Mouse (Mus musculus) liver, embryonic 14.5 days (tissue): ENCODE measurements at regions not wholly inside any gene's neighbourhood (a gene's known extent, or its start where the extent isn't known, plus 50 kb on each side); places are given as distances from the start of the nearest gene placed in this dataset.

Experiments used
- ATAC-seq: fragments of 200-750 bp; cut with Nextera tagmentation; 2 replicates; pipeline ENCODE4 v1.8.0; 2017; ENCODE audit warnings: moderate number of reproducible peaks, mild to moderate bottlenecking, moderate library complexity; ENCODE audit not compliant: insufficient read depth
- DNase-seq, 3 experiments: peaks; one replicate each; pipeline ENCODE4 v3.0.0-alpha.2; 2012 to 2013; ENCODE audit warnings: low read depth in 3 of 3, low spot score in 3 of 3
- H3K27ac ChIP-seq: fragments of 300-500 bp; sonication (generic); 2 replicates; pipeline ENCODE4 v1.5.1; 2014; ENCODE audit warnings: moderate library complexity, mild to moderate bottlenecking, control low read depth, inconsistent platforms
- H3K27me3 ChIP-seq: fragments of 300-500 bp; sonication (generic); 2 replicates; pipeline ENCODE4 v1.6.1; 2014; ENCODE audit warnings: mild to moderate bottlenecking, low read length, moderate library complexity; ENCODE audit not compliant: control insufficient read depth, insufficient read depth
- H3K36me3 ChIP-seq: fragments of 300-500 bp; sonication (generic); replicated peaks from 2 replicates; pipeline ENCODE4 v1.6.1; 2014; ENCODE audit warnings: low read depth; ENCODE audit not compliant: control insufficient read depth, insufficient read depth
- H3K4me1 ChIP-seq, 2 experiments: fragments of 200-500 bp in 1 of 2; fragments of 300-500 bp in 1 of 2; sonication (generic) in 1 of 2; replicated peaks; 2 replicates each; pipeline ENCODE4 v1.6.1; 2012 to 2014; ENCODE audit warnings: antibody characterized with exemption in 1 of 2, inconsistent platforms in 1 of 2, low read length in 1 of 2; ENCODE audit not compliant: control insufficient read depth in 2 of 2, insufficient read depth in 2 of 2
- H3K4me2 ChIP-seq: fragments of 300-500 bp; sonication (generic); 2 replicates; pipeline ENCODE4 v1.6.1; 2014; ENCODE audit warnings: low read depth, mild to moderate bottlenecking, control low read depth, moderate library complexity
- H3K4me3 ChIP-seq, 2 experiments: fragments of 200-500 bp in 1 of 2; fragments of 300-500 bp in 1 of 2; sonication (generic) in 1 of 2; 2 replicates each; pipeline ENCODE4 v1.5.1; 2012 to 2014; ENCODE audit warnings: low read depth in 2 of 2, low read length in 2 of 2, mild to moderate bottlenecking in 2 of 2, control low read depth in 1 of 2, inconsistent platforms in 1 of 2, moderate library complexity in 1 of 2; ENCODE audit not compliant: insufficient read depth in 1 of 2
- H3K9ac ChIP-seq: fragments of 300-500 bp; sonication (generic); replicated peaks from 2 replicates; pipeline ENCODE4 v1.6.1; 2014; ENCODE audit warnings: mild to moderate bottlenecking, control low read depth, moderate library complexity
- H3K9me3 ChIP-seq: fragments of 300-500 bp; sonication (generic); 2 replicates; pipeline ENCODE4 v1.6.1; 2016; ENCODE audit warnings: low read length, mixed read lengths; ENCODE audit not compliant: control insufficient read depth
- CTCF ChIP-seq: IDR thresholded peaks from 2 replicates; pipeline ENCODE4 v1.5.1; 2016; ENCODE audit warnings: antibody characterized with exemption, low read depth, control low read depth
- EP300 ChIP-seq: IDR thresholded peaks from 2 replicates; pipeline ENCODE4 v1.6.1; 2016; ENCODE audit warnings: antibody characterized with exemption, low read depth
- WGBS: fragments of 180-500 bp; shearing (Covaris S2); extraction: QIAGEN DNeasy Blood & Tissue Kit; methylation state at CpG from one replicate; pipeline ENCODE4 v1.1.7; 2014; ENCODE audit not compliant: insufficient replicate concordance; 5-methylcytosine and 5-hydroxymethylcytosine counted together

DNA sequence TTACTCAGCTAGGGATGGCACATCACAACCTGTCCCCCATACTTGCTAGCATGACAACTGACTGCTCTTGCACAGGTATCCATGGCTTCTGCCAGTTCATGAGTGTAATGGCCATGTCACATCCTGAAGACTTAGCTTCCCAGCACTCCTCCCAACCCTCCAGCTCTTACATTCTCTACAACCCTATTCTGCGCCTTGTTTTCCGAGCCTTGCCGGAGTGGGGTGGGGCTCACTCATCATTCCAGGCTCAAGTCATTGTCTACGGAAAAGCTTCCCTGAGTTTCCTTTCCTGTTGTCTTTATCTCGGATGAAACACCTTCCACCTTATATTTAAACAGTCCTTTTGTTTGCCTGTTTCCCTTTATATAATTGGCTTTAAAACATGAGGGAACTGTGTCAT lies 69.6 kb downstream of the Prdm13 start:
- Histone ChIP-seq H3K36me3 (no peaks in the 10 kb centered on the region), H3K9me3 (no peaks in the 10 kb centered on the region), H3K27ac (no peak overlapping the region), H3K4me2 (no peak overlapping the region), H3K27me3 (no peaks in the 10 kb centered on the region), H3K4me1 (no peaks in the 10 kb centered on the region), H3K9ac (no peak overlapping the region), H3K4me3 (no peak overlapping the region)
- TF ChIP-seq EP300 (no peak), CTCF (no peak)
- WGBS = 38% methylated on average over 5 of the region's 5 CpGs
- no peak for DNase-seq
- no peak for ATAC-seq

DNA sequence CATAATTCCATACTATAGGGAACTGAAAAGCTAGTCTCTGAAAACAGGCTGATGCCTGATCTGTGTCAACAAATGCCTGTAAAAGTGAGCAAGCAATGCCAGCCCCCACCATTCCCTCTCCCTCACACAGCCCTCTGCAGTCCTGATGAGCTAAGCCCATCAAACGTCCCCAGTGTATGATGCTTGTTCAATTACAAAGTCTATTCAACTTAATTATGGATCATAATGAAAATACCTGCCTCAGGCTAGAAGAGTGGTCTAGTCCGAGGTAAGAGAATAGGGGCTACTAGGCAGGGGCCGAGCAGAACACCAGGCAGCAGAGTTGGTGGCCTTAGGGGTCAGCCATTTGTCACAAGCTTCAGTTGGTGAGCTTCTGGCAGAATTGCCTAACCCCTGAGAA lies 71.3 kb downstream of the Prdm13 start:
- no peaks in the 10 kb centered on the region for H3K27me3 ChIP-seq
- no peaks in the 10 kb centered on the region for H3K4me1 ChIP-seq
- no peak overlapping the region for H3K27ac ChIP-seq
- TF ChIP-seq CTCF (no peak), EP300 (no peak)
- no peak overlapping the region for H3K9ac ChIP-seq
- no peak for DNase-seq
- no peak overlapping the region for H3K4me3 ChIP-seq
- H3K36me3 ChIP-seq = no peaks in the 10 kb centered on the region
- H3K4me2 ChIP-seq = no peak overlapping the region
- H3K9me3 ChIP-seq = no peaks in the 10 kb centered on the region
- no peak for ATAC-seq
- 30% methylated on average over 3 of the region's 3 CpGs for WGBS

DNA sequence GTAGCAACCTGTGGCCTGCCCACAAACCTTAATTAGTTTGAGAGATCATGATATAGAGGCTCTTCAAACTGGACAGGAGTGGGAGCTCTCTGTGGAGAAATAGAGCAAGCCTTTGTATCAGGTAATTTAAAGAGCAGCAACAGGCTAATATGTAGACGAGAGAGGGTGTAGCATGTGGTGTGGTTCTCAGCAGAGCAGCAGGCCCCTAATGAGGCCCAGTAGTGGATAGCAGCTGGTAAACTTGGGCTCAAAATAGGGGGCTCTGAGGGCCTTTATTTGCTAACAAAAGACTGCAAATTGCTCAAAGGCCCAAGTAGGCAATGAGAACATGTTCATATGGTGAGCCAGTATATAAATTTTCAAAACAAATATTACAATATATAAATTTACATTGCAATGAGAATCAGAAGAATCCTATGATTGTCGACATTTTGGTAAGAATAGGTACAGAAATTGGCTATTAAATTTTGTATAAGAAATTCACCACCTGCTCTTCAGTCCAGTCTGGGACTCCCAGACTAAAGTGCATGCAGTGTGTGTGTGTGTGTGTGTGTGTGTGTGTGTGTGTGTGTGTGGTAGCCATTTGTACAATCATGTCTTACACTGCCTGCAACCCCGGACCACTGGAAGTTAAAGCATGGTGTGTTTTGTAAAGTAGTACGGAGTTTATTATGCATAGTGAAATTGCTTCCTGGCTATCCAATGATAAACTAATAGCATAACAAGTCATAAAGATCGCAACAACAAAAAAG lies 74.1 kb downstream of the Prdm13 start:
- Histone ChIP-seq H3K4me3 (no peak overlapping the region), H3K4me1 (no peaks in the 10 kb centered on the region), H3K9me3 (no peaks in the 10 kb centered on the region), H3K36me3 (no peaks in the 10 kb centered on the region), H3K27me3 (no peaks in the 10 kb centered on the region), H3K27ac (no peak overlapping the region), H3K9ac (no peak overlapping the region), H3K4me2 (no peak overlapping the region)
- TF ChIP-seq EP300 (no peak), CTCF (no peak)
- DNase-seq (no peak), ATAC-seq (no peak)
- 61% methylated on average over 5 of the region's 5 CpGs for WGBS

DNA sequence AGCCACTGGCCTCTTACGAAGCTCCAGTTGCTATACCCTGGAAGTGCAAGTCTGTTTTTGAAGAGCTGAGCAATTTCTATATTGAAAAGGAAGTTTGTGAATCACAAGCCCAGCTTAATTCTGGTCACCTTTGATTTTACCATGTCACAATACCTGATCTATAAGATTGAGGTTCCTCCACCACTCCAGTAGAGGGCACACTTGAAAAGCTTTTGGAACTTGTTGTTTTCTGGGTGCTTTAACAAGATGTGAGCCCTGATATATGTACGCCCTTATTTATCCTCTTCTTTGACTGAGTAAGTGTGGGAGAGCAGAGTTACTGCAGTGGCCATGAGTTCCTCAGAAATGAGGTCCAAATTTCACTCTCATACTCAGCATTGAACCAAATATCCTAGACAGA lies 87.7 kb downstream of the Prdm13 start:
- WGBS = 27% methylated on average over 2 of the region's 2 CpGs
- no peaks in the 10 kb centered on the region for H3K27me3 ChIP-seq
- no peaks in the 10 kb centered on the region for H3K9me3 ChIP-seq
- no peaks in the 10 kb centered on the region for H3K4me1 ChIP-seq
- DNase-seq (no peak), ATAC-seq (no peak)
- H3K4me3 ChIP-seq = no peak overlapping the region
- H3K27ac ChIP-seq = no peak overlapping the region
- no peak for TF ChIP-seq CTCF
- no peak for TF ChIP-seq EP300
- H3K36me3 ChIP-seq = no peaks in the 10 kb centered on the region
- no peak overlapping the region for H3K9ac ChIP-seq
- H3K4me2 ChIP-seq = no peak overlapping the region

- Histone ChIP-seq H3K9ac (no peak overlapping the region), H3K4me2 (no peak overlapping the region), H3K27ac (no peak overlapping the region), H3K9me3 (no peaks in the 10 kb centered on the region), H3K36me3 (no peaks in the 10 kb centered on the region), H3K4me3 (no peak overlapping the region), H3K4me1 (no peaks in the 10 kb centered on the region), H3K27me3 (no peaks in the 10 kb centered on the region)
- TF ChIP-seq CTCF (no peak), EP300 (no peak)
- DNase-seq (no peak), ATAC-seq (no peak)
- 60% methylated on average over 3 of the region's 3 CpGs for WGBS
Measured at GRCm38 (mm10) chr4:21547771-21548170, 138.0 kb downstream of the Prdm13 start.
